Mouse (Mus musculus) neural tube, embryonic 15.5 days (tissue): ENCODE data around the gene Fibp. TPM values are rescaled to one million over a fixed set of nuclear protein-coding genes. Genes with fewer than 3 reads are reported as not detected.

Experiments
- ATAC-seq: fragments of 200-750 bp; cut with Nextera tagmentation; 2 replicates; pipeline ENCODE4 v1.8.0; 2017; ENCODE audit warnings: mild to moderate bottlenecking, moderate TSS enrichment, moderate library complexity; ENCODE audit not compliant: low FRiP score
- H3K27ac ChIP-seq: fragments of 300-500 bp; sonication (generic); replicated peaks from 2 replicates; pipeline ENCODE4 v1.5.1; 2015; ENCODE audit warnings: mild to moderate bottlenecking, inconsistent platforms
- H3K27me3 ChIP-seq: fragments of 300-500 bp; sonication (generic); replicated peaks from 2 replicates; pipeline ENCODE4 v1.6.1; 2015; ENCODE audit warnings: inconsistent platforms
- H3K36me3 ChIP-seq: fragments of 300-500 bp; sonication (generic); 2 replicates; pipeline ENCODE4 v1.6.1; 2015; ENCODE audit warnings: inconsistent platforms
- H3K4me1 ChIP-seq: fragments of 300-500 bp; sonication (generic); 2 replicates; pipeline ENCODE4 v1.6.1; 2015; ENCODE audit warnings: inconsistent platforms
- H3K4me2 ChIP-seq: fragments of 300-500 bp; sonication (generic); 2 replicates; pipeline ENCODE4 v1.6.1; 2015; ENCODE audit warnings: inconsistent platforms, mild to moderate bottlenecking, moderate library complexity
- H3K4me3 ChIP-seq: fragments of 300-500 bp; sonication (generic); replicated peaks from 2 replicates; pipeline ENCODE4 v1.5.1; 2015; ENCODE audit warnings: mild to moderate bottlenecking, inconsistent platforms
- H3K9ac ChIP-seq: fragments of 300-500 bp; sonication (generic); replicated peaks from 2 replicates; pipeline ENCODE4 v1.6.1; 2015; ENCODE audit warnings: mild to moderate bottlenecking, inconsistent platforms
- H3K9me3 ChIP-seq: fragments of 300-500 bp; sonication (generic); replicated peaks from 2 replicates; pipeline ENCODE4 v1.6.1; 2016; ENCODE audit warnings: inconsistent platforms
- WGBS: fragments of 180-500 bp; shearing (Covaris S2); methylation state at CpG from one replicate; pipeline ENCODE4 v1.1.7; 2015; ENCODE audit warnings: mixed read lengths; 5-methylcytosine and 5-hydroxymethylcytosine counted together
- polyA plus RNA-seq: library from polyadenylated mRNA; unstranded; fragments of >200 nt; fragmentation: Nextera tagmentation; extraction: Ambion mirVana; gene quantifications from 2 replicates; pipeline ENCODE4 v1.2.1, GENCODE M21; 2015

The Fibp gene
- polyA plus RNA-seq, 1 experiment from 2014 or later, result 154 TPM

DNA sequence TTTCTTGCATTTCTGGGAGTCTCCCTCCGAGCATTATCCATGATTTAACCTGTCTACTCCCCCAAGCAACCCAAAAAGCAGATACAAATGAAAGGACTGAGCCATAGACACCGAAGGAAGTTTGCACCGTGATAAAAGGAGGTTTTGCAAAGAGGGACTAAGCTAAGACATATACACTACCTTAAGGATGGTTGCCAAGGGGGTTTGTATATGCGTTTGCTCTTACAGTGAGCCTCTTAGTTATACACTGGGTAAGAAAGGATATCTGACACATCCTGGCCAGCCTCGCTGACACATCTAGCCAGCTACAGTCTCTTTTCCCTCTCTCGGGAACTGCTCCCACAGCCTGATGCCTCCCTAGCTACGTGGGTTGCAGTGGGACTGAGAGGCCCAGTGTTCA lies 26.5 kb upstream of the Fibp start:
- Histone ChIP-seq H3K4me3 (no peak overlapping the region), H3K9me3 (no peaks in the 10 kb centered on the region), H3K4me1 (peaks cover 15% of the 10 kb centered on the region), H3K27ac (peak overlapping the region; percentile 60; the same call in 1 of the 2 replicates), H3K4me2 (peak overlapping the region; percentile 58), H3K9ac (peak overlapping the region; percentile 15; the same call in 1 of the 2 replicates), H3K27me3 (no peaks in the 10 kb centered on the region; the same call in 1 of the 2 replicates), H3K36me3 (no peaks in the 10 kb centered on the region)
- WGBS, result 75% methylated on average over 7 of the region's 7 CpGs
- no peak for ATAC-seq

- 69% methylated on average over 9 of the region's 9 CpGs for WGBS
- H3K4me2 ChIP-seq, result no peak overlapping the region
- no peak for ATAC-seq
- peaks cover 3% of the 10 kb centered on the region; the same call in 1 of the 2 replicates for H3K9me3 ChIP-seq
- no peaks in the 10 kb centered on the region for H3K36me3 ChIP-seq
- H3K4me1 ChIP-seq, result peaks cover 21% of the 10 kb centered on the region
- no peak overlapping the region for H3K9ac ChIP-seq
- H3K27me3 ChIP-seq, result peaks cover 48% of the 10 kb centered on the region
- no peak overlapping the region for H3K4me3 ChIP-seq
- no peak overlapping the region for H3K27ac ChIP-seq
These were observed 16.0 kb upstream of the Fibp start for GRCm38 (mm10) chr19:5444371-5444908.

DNA sequence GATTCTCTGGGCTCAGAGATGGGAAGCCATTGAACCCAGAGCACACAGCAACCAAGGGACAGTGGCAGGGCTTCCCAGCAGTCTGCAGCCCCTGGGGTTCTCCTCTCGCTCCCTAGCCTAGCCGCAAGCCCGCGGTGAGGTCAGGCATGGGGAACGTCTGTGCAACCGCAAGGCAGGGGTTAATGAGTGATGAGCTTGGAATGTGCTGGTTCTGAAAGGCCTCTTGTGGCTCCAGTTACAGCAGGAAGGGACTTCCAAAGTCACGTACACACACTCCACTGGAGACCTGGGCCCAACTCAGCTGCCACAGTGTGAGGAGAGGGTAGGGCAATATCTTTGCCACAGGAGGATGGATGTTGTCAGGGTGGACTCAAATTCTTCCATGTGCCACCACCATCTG lies 15.5 kb upstream of the Fibp start:
- WGBS, result 35% methylated on average over 7 of the region's 7 CpGs
- Histone ChIP-seq H3K9ac (no peak overlapping the region), H3K4me2 (no peak overlapping the region), H3K27me3 (peaks cover 53% of the 10 kb centered on the region), H3K9me3 (peaks cover 3% of the 10 kb centered on the region; the same call in 1 of the 2 replicates), H3K27ac (no peak overlapping the region), H3K36me3 (no peaks in the 10 kb centered on the region), H3K4me3 (no peak overlapping the region), H3K4me1 (peaks cover 21% of the 10 kb centered on the region)
- ATAC-seq, result no peak

DNA sequence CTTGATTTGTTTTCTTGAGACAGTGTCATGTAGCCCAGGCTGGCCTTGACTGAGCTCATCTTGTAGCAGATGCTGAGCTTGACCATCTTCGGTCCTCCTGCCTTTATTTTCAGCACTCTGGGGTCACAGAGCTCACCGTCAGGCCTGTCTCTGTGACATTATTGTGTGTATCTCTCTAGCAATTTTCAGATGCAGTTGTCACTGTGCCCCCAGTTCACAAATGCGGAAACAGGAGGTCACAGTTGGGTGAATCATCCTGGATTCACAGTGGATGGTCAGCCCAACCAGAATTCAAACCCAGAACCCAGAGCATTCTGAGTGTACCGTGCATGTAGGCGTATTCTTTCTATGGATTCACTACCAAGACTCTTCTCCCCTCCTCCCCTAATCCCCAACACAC lies 14.7 kb upstream of the Fibp start:
- WGBS, result 92% methylated on average over 5 of the region's 5 CpGs
- Histone ChIP-seq H3K9ac (no peak overlapping the region), H3K4me3 (no peak overlapping the region), H3K4me1 (peaks cover 21% of the 10 kb centered on the region), H3K27ac (no peak overlapping the region), H3K4me2 (no peak overlapping the region), H3K9me3 (no peaks in the 10 kb centered on the region; the same call in 1 of the 2 replicates), H3K36me3 (no peaks in the 10 kb centered on the region), H3K27me3 (peaks cover 61% of the 10 kb centered on the region)
- ATAC-seq, result no peak

GRCm38 (mm10) chr19:5447515-5448353 lies 12.7 kb upstream of the Fibp start, which contains the start of gene Fosl1:
Gene Fosl1 (plus strand): TSS chr19:5447547.
- Histone ChIP-seq H3K9ac (peak within 1 kb of the TSS; percentile 43), H3K9me3 (no peaks in the 10 kb centered on the region; the same call in 1 of the 2 replicates), H3K27ac (no peak within 1 kb of the TSS), H3K4me3 (peak within 1 kb of the TSS; percentile 54), H3K36me3 (no peaks in the 10 kb centered on the region; the same call in 1 of the 2 replicates), H3K27me3 (peaks cover 64% of the 10 kb centered on the region), H3K4me1 (peaks cover 21% of the 10 kb centered on the region), H3K4me2 (peak within 1 kb of the TSS; percentile 96)
- peak; percentile 77 for ATAC-seq
- WGBS, result under 1% methylated on average over 69 of the region's 70 CpGs

DNA sequence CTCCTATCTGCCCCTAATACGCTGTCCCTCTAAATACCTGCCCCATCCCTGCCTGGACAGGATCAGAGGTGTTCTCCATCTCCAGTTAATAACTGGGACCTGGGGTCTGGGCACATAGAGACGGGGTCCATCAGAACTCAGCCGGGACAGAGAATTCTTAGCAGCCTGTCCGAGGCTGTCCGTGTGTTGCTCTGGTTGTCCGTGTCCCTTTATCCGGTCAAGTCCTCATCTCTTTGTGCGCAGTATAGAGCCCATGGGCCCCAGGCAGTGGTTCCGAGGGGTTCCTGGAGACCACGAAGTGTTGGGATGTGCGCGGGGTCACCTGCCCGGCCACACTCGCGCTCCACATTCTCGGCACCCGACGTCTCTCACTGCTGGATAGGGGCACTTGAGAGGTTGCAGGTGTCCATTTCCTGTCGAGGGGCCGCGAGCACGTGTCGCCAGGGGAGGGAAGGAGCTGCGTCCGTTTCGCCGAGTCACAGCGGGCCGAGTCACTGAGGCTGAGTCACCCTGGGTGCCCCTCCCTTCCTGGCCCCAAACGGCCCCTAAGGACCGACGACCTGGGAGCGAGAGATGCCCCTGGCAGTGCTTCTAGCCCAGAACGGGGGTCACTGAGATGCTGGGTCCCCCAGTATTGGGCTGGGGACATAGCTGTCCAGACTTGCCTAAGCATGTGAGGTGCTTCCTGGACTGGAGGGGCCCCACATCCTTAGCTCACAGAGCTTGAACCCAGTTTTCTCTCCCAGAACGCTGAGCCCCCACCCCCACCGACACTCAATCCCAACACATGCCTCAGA lies 11.9 kb upstream of the Fibp start:
- H3K4me3 ChIP-seq, result peak overlapping the region; percentile 54
- H3K4me2 ChIP-seq, result peak overlapping the region; percentile 96
- peaks cover 21% of the 10 kb centered on the region for H3K4me1 ChIP-seq
- ATAC-seq, result no peak
- WGBS, result 6% methylated on average over 36 of the region's 36 CpGs
- peaks cover 64% of the 10 kb centered on the region for H3K27me3 ChIP-seq
- H3K9me3 ChIP-seq, result no peaks in the 10 kb centered on the region; the same call in 1 of the 2 replicates
- H3K27ac ChIP-seq, result no peak overlapping the region
- no peak overlapping the region for H3K9ac ChIP-seq
- H3K36me3 ChIP-seq, result no peaks in the 10 kb centered on the region; the same call in 1 of the 2 replicates

GRCm38 (mm10) chr19:5449673-5450072 lies 10.7 kb upstream of the Fibp start:
- H3K9me3 ChIP-seq, result no peaks in the 10 kb centered on the region; the same call in 1 of the 2 replicates
- peaks cover 4% of the 10 kb centered on the region for H3K36me3 ChIP-seq
- H3K27me3 ChIP-seq, result peaks cover 57% of the 10 kb centered on the region
- no peak overlapping the region for H3K4me2 ChIP-seq
- ATAC-seq, result no peak
- 85% methylated on average over 3 of the region's 3 CpGs for WGBS
- H3K9ac ChIP-seq, result no peak overlapping the region
- H3K27ac ChIP-seq, result no peak overlapping the region
- H3K4me3 ChIP-seq, result no peak overlapping the region
- peaks cover 31% of the 10 kb centered on the region for H3K4me1 ChIP-seq

GRCm38 (mm10) chr19:5451766-5452165 lies 8.6 kb upstream of the Fibp start:
- Histone ChIP-seq H3K4me2 (no peak overlapping the region), H3K27me3 (peaks cover 43% of the 10 kb centered on the region), H3K4me3 (no peak overlapping the region), H3K36me3 (peaks cover 4% of the 10 kb centered on the region), H3K27ac (no peak overlapping the region), H3K9ac (no peak overlapping the region), H3K4me1 (peaks cover 50% of the 10 kb centered on the region), H3K9me3 (no peaks in the 10 kb centered on the region; the same call in 1 of the 2 replicates)
- WGBS, result 74% methylated on average over 6 of the region's 6 CpGs
- no peak for ATAC-seq

GRCm38 (mm10) chr19:5455037-5455436 lies 5.4 kb upstream of the Fibp start:
- peaks cover 14% of the 10 kb centered on the region for H3K27me3 ChIP-seq
- H3K4me1 ChIP-seq, result peaks cover 41% of the 10 kb centered on the region
- no peaks in the 10 kb centered on the region for H3K9me3 ChIP-seq
- peak overlapping the region; percentile 73; the same call in 1 of the 2 replicates for H3K4me3 ChIP-seq
- ATAC-seq, result no peak
- H3K4me2 ChIP-seq, result peak overlapping the region; percentile 91
- peaks cover 4% of the 10 kb centered on the region for H3K36me3 ChIP-seq
- H3K9ac ChIP-seq, result peak overlapping the region; percentile 85
- H3K27ac ChIP-seq, result no peak overlapping the region
- 91% methylated on average over 12 of the region's 12 CpGs for WGBS

DNA sequence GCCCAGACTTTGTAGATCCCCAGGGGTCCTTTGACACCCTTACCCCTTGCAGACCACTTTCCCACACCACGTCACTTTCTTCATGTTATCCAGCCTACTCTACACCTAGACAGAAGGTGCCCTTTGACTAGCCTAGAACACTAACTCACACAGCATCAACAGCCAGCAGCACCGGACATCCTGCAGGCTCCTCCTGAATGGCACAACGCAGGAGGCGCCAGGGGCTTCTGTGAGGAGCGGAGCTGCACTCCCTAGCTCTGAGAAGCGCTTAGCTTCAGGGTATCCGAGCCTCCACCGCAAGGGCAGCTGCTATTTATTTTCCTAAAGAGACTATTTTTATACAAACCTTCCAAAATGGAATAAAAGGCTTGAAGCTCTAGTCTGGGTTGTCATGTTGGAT lies 4.8 kb upstream of the Fibp start:
- Histone ChIP-seq H3K27me3 (peaks cover 9% of the 10 kb centered on the region), H3K4me1 (peaks cover 42% of the 10 kb centered on the region), H3K9ac (peak overlapping the region; percentile 85), H3K27ac (no peak overlapping the region), H3K9me3 (no peaks in the 10 kb centered on the region), H3K36me3 (peaks cover 4% of the 10 kb centered on the region), H3K4me3 (peak overlapping the region; percentile 73), H3K4me2 (peak overlapping the region; percentile 91)
- no peak for ATAC-seq
- 60% methylated on average over 8 of the region's 8 CpGs for WGBS

GRCm38 (mm10) chr19:5456241-5456921 lies 4.0 kb upstream of the Fibp start:
- Histone ChIP-seq H3K27ac (peak overlapping the region; percentile 97), H3K4me2 (peak overlapping the region; percentile 91), H3K27me3 (peaks cover 4% of the 10 kb centered on the region; the same call in 1 of the 2 replicates), H3K9me3 (no peaks in the 10 kb centered on the region), H3K4me1 (peaks cover 48% of the 10 kb centered on the region), H3K9ac (peak overlapping the region; percentile 85), H3K36me3 (peaks cover 4% of the 10 kb centered on the region), H3K4me3 (peak overlapping the region; percentile 73)
- WGBS, result 2% methylated on average over 26 of the region's 26 CpGs
- ATAC-seq, result no peak
